Mouse (Mus musculus) neural tube, embryonic 14.5 days (tissue): ENCODE measurements at regions not wholly inside any gene's neighbourhood (a gene's known extent, or its start where the extent isn't known, plus 50 kb on each side); places are given as distances from the start of the nearest gene placed in this dataset.

Experiments used
- ATAC-seq: fragments of 200-750 bp; cut with Nextera tagmentation; 2 replicates; pipeline ENCODE4 v1.8.0; 2017; ENCODE audit warnings: low read depth, mild to moderate bottlenecking, moderate TSS enrichment, moderate library complexity
- H3K27ac ChIP-seq: fragments of 300-500 bp; sonication (generic); 2 replicates; pipeline ENCODE4 v1.5.1; 2014; ENCODE audit warnings: low read depth, mild to moderate bottlenecking, control low read depth, low read length, moderate library complexity, mixed read lengths
- H3K27me3 ChIP-seq: fragments of 300-500 bp; sonication (generic); 2 replicates; pipeline ENCODE4 v1.6.1; 2014; ENCODE audit warnings: low read length; ENCODE audit not compliant: control insufficient read depth, insufficient read depth
- H3K36me3 ChIP-seq: fragments of 300-500 bp; sonication (generic); 2 replicates; pipeline ENCODE4 v1.6.1; 2014; ENCODE audit warnings: low read length, mixed read lengths; ENCODE audit not compliant: control insufficient read depth, insufficient read depth
- H3K4me1 ChIP-seq: fragments of 300-500 bp; sonication (generic); 2 replicates; pipeline ENCODE4 v1.6.1; 2014; ENCODE audit warnings: low read length; ENCODE audit not compliant: control insufficient read depth, insufficient read depth
- H3K4me2 ChIP-seq: fragments of 300-500 bp; sonication (generic); 2 replicates; pipeline ENCODE4 v1.6.1; 2014; ENCODE audit warnings: mild to moderate bottlenecking, low read depth, low read length, control low read depth
- H3K4me3 ChIP-seq: fragments of 300-500 bp; sonication (generic); 2 replicates; pipeline ENCODE4 v1.5.1; 2014; ENCODE audit warnings: low read depth, low read length, control low read depth, mixed read lengths
- H3K9ac ChIP-seq: fragments of 300-500 bp; sonication (generic); replicated peaks from 2 replicates; pipeline ENCODE4 v1.6.1; 2014; ENCODE audit warnings: low read depth, mild to moderate bottlenecking, control low read depth, low read length, mixed read lengths
- H3K9me3 ChIP-seq: fragments of 300-500 bp; sonication (generic); 2 replicates; pipeline ENCODE4 v1.6.1; 2016; ENCODE audit warnings: low read length; ENCODE audit not compliant: control insufficient read depth
- WGBS: fragments of 180-500 bp; shearing (Covaris S2); extraction: QIAGEN DNeasy Blood & Tissue Kit; methylation state at CpG from one replicate; pipeline ENCODE4 v1.1.7; 2014; 5-methylcytosine and 5-hydroxymethylcytosine counted together

DNA sequence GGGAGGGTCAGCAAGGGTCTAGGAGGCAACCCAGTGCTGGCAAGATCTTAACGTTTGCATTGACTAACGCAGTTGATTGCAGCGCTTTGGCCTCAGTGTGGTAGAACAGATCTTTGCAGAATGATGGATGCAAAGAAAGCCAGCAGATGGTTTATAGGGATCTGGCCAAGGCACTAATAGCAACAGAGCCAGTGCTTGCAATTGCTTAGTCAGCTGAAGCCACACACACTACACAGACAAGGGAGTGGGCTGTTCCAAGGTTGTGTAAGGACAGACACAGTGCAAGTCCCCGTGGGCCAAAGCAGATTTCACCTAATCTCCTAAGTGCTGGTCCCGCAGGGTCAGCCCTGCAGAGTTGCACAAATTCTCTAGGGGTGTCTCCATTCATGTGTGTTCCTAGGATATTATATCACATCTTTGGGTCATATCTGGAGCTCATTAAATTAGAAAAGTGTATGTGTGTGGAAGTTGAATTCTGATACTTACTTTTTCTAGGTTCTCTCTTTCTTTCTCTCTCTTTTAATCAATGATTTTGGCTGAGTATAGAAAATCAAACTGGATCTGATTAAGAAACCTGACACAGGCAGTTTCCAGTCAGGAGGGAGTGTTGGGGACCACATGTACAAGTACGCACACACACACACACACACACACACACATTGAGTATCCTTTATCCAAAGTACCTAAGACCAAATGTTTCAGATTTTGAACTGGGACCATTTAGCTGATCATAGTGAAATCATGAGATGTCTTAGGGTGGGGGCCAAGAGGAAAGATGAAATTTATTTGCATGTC is 68.5 kb upstream of the Mboat1 start:
- Histone ChIP-seq H3K4me2 (no peak overlapping the region), H3K27ac (no peak overlapping the region), H3K9me3 (no peaks in the 10 kb centered on the region), H3K36me3 (no peaks in the 10 kb centered on the region), H3K27me3 (no peaks in the 10 kb centered on the region), H3K4me1 (no peaks in the 10 kb centered on the region), H3K4me3 (no peak overlapping the region), H3K9ac (no peak overlapping the region)
- ATAC-seq = no peak
- 74% methylated on average over 6 of the region's 6 CpGs for WGBS

DNA sequence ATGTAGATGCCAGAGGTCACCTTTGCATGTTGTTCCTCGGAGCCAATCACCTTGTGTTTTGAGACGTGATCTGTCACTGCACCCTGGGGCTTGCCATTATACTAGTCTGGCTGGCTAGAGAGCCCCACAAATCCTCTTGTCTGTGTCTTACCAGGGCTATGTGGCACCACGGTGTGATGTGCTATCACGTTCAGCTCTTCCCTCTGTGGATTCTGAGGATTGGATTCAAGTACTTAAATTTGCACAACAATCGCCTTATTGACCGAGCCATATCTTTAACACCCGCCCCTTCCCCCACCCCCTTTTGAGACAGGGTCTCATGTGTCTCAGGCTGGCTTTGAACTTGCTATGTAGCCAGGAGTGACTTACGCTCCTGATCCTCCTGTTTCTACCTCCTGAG is 70.8 kb upstream of the Mboat1 start:
- H3K4me2 ChIP-seq = no peak overlapping the region
- H3K9ac ChIP-seq = no peak overlapping the region
- no peak overlapping the region for H3K4me3 ChIP-seq
- no peak overlapping the region for H3K27ac ChIP-seq
- no peak for ATAC-seq
- no peaks in the 10 kb centered on the region for H3K27me3 ChIP-seq
- 44% methylated on average over 8 of the region's 8 CpGs for WGBS
- no peaks in the 10 kb centered on the region for H3K36me3 ChIP-seq
- H3K4me1 ChIP-seq = no peaks in the 10 kb centered on the region
- no peaks in the 10 kb centered on the region for H3K9me3 ChIP-seq

DNA sequence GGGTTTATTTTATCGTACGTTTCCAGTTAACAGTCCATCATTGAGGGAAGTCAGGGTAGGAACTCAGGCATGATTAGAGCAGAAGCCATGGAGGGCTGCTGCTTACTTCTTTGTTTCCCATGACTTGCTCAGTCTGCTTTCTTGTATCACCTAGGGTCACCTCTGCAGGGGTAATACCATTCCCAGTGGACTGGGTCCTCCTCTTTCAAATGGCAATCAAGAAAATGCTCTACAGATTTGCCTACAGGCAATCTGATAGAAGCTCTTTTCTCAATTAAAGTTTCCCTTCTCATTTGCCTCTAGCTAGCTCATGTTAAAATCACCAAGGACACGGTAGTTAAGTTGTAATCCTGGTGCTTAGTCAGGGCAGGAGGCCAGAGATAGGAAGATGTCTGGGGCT is 72.5 kb upstream of the Mboat1 start:
- no peak for ATAC-seq
- Histone ChIP-seq H3K9me3 (no peaks in the 10 kb centered on the region), H3K9ac (no peak overlapping the region), H3K36me3 (no peaks in the 10 kb centered on the region), H3K4me1 (no peaks in the 10 kb centered on the region), H3K4me3 (no peak overlapping the region), H3K27ac (no peak overlapping the region), H3K4me2 (no peak overlapping the region), H3K27me3 (no peaks in the 10 kb centered on the region)
- 87% methylated on average over 3 of the region's 3 CpGs for WGBS

DNA sequence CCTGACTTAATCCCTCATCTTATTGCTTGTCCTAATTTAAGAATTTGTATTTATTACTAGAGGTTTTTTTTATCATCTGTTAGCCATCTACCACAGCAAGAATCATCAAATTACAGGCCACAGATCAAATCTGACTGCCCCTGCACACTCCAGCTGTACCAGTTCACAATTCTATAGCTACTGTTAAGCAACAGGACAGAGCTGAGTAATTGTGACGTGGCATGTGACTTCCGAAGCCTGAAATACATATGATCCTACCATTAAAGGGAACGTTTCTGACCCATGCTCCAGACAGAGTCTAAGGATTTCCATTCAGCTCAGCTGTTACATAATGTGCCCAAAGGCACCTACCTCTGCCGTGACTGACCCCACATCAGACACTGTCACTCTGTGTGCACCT is 74.0 kb upstream of the Mboat1 start:
- H3K9ac ChIP-seq = no peak overlapping the region
- no peaks in the 10 kb centered on the region for H3K36me3 ChIP-seq
- no peak overlapping the region for H3K27ac ChIP-seq
- no peaks in the 10 kb centered on the region for H3K27me3 ChIP-seq
- no peaks in the 10 kb centered on the region for H3K4me1 ChIP-seq
- H3K4me2 ChIP-seq = no peak overlapping the region
- WGBS = 90% methylated on average over 4 of the region's 4 CpGs
- H3K4me3 ChIP-seq = no peak overlapping the region
- ATAC-seq = no peak
- H3K9me3 ChIP-seq = no peaks in the 10 kb centered on the region

DNA sequence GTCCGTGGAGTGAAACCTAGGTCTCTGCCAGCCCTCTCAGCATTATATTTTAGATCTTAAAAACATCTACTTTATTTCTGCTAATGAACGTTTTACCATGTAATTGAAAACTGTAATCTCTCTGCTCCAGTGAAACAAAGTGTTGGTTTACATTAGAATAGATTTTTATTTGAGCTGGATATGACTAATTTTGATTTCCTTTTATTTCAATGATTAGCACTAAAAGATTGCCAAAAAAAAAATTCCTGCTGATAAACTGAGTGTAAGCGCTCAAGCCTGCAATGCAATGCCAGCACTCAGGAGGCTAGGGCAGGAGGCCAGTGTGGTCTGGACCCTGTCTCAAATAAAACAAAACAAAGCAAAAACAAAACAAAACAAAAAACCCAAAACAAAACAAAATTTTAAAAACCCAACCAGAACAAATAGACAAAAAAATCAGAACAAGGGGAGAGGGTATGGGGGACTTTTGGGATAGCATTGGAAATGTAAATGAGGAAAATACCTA is 69.3 kb upstream of the E2f3 start:
- ATAC-seq = no peak
- no peak overlapping the region for H3K4me2 ChIP-seq
- WGBS = 88% methylated on average over 3 of the region's 3 CpGs

DNA sequence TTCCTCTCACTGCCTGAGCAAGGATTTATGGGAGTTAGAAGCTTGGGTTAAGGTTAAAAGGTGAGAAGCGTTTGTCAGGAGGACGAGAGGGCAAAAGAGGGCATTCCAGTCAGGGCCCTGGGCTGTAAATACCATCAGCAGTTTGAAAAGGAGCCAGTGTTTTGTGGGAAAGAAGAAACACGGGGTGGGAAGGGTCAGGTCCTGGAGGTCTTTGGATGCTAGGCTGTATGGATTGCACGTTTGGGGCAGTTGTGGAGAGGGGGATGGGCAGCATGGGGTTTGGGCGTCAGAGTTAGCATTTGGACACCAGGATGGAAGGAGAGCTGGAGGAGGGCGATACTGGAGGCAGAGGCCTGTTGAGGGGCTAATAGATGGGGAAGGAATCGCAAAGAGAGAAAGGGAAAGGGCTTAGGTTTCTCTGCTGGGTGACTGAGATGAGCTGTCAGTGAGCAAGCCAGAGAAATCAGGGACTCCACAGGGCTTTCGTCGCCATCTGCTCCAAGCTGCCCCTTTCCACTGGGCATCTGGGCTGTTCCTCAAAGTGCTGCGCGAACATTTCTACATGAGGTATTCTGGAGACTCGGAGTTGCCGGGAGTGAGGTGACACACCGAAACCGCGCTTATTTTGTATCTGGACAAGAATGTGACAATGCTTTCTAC is 66.2 kb upstream of the E2f3 start:
- H3K27me3 ChIP-seq = no peaks in the 10 kb centered on the region
- no peak overlapping the region for H3K4me3 ChIP-seq
- no peak overlapping the region for H3K4me2 ChIP-seq
- 36% methylated on average over 16 of the region's 16 CpGs for WGBS
- H3K27ac ChIP-seq = no peak overlapping the region
- no peak for ATAC-seq
- H3K9ac ChIP-seq = no peak overlapping the region
- H3K9me3 ChIP-seq = no peaks in the 10 kb centered on the region
- no peaks in the 10 kb centered on the region for H3K4me1 ChIP-seq
- no peaks in the 10 kb centered on the region for H3K36me3 ChIP-seq

More for the DNA sequence above, 69.3 kb upstream of the E2f3 start:
- H3K9me3 ChIP-seq = no peaks in the 10 kb centered on the region
- no peaks in the 10 kb centered on the region for H3K27me3 ChIP-seq
- H3K36me3 ChIP-seq = no peaks in the 10 kb centered on the region
- no peak overlapping the region for H3K9ac ChIP-seq
- no peak overlapping the region for H3K27ac ChIP-seq
- no peak overlapping the region for H3K4me3 ChIP-seq
- H3K4me1 ChIP-seq = no peaks in the 10 kb centered on the region

DNA sequence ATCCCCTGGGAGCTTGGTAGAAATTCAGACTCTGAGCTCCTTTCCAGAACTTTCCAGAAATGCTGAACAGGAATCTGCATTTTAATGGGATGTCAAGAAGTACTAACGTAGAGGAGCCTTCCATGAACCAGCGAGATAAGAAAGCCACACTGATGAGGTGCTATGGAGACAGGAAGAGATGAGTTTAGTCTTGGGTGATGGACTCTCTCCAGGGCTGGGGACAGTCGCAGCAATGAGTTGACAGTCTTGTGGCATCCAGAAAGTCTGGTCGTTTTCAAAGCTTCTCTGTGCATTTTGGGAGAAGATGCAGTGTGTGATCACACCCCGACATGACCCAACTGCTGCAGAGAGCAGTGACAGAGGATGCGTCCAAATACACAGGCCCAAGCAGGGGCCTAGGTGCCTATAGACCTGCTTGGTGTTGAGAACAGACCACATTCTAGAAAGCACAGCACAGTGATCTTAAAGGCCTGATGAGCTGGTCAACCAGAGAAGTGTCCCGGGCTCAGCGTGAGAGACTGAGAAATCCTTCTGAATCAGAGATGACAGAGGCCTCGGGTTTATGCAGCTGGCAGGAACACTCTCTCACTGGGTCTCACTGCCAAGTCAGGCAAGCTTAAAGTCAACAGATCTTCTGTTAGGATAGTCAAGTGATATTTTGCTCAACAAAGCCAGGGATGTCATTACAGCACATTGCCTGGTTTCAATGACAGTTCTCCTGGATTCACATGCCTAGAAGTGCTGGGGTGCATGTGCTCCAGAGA is 65.1 kb upstream of the E2f3 start:
- Histone ChIP-seq H3K9ac (no peak overlapping the region), H3K4me2 (no peak overlapping the region), H3K36me3 (no peaks in the 10 kb centered on the region), H3K4me3 (no peak overlapping the region), H3K4me1 (no peaks in the 10 kb centered on the region), H3K27me3 (no peaks in the 10 kb centered on the region), H3K27ac (no peak overlapping the region), H3K9me3 (no peaks in the 10 kb centered on the region)
- 81% methylated on average over 9 of the region's 9 CpGs for WGBS
- no peak for ATAC-seq

DNA sequence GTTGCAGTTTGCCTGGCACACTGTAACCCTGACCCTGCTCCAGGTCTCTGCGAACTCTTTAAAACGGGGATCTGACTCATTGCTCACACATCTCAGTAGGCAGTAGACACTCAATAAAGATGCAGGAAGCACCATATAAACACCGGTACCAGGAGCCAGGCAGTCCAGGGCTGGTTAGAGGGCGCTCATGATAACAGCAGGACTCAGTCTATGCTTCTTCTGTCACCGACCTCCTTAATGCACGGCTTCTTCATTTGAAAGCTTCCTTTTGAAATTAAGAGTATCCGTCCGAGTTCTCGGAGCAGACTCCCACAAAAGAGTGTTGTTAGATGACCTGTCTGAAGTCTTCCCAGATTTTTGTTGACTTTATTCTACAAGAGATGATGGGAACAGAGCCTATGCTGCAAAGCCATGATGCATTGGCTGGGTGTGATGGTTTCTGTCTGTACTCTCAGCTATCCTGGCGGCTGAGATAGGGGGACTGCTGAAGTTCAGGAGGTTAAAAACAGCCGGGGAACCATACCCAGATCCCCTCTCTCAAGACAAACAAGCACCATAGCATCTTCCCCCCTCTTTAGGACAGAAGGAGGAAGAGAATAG is 62.5 kb upstream of the E2f3 start:
- no peak for ATAC-seq
- H3K27ac ChIP-seq = no peak overlapping the region
- H3K9me3 ChIP-seq = no peaks in the 10 kb centered on the region
- no peaks in the 10 kb centered on the region for H3K36me3 ChIP-seq
- H3K4me2 ChIP-seq = no peak overlapping the region
- no peaks in the 10 kb centered on the region for H3K4me1 ChIP-seq
- H3K9ac ChIP-seq = no peak overlapping the region
- H3K27me3 ChIP-seq = no peaks in the 10 kb centered on the region
- 88% methylated on average over 11 of the region's 11 CpGs for WGBS
- H3K4me3 ChIP-seq = no peak overlapping the region
